Mouse (Mus musculus) midbrain, embryonic 11.5 days (tissue): Measurements from ENCODE around the gene Gpkow. TPM values are rescaled to one million over a fixed set of nuclear protein-coding genes. Genes with fewer than 3 reads are reported as not detected.
A peak's percentile ranks its signal among the peaks of the same experiment; 100 is the strongest.
"Not testable (repeated sequence)": the region's sequence is repeated elsewhere in the genome, so short reads cannot be mapped to it uniquely, and the experiment has no call there.

Source experiments
- ATAC-seq: fragments of 200-750 bp; cut with Nextera tagmentation; 2 replicates; pipeline ENCODE4 v1.8.0; 2017; ENCODE audit warnings: moderate TSS enrichment, moderate library complexity; ENCODE audit not compliant: low FRiP score
- DNase-seq: peaks from one replicate; pipeline ENCODE4 v3.0.0; 2015; ENCODE audit warnings: low spot score; ENCODE audit errors: missing footprints
- H3K27ac ChIP-seq: fragments of 300-500 bp; sonication (generic); 2 replicates; pipeline ENCODE4 v1.5.1; 2014; ENCODE audit warnings: low read depth, low read length
- H3K27me3 ChIP-seq: fragments of 300-500 bp; sonication (generic); 2 replicates; pipeline ENCODE4 v1.6.1; 2014; ENCODE audit warnings: mild to moderate bottlenecking, low read length, moderate library complexity, mixed read lengths; ENCODE audit not compliant: control insufficient read depth, insufficient read depth
- H3K36me3 ChIP-seq: fragments of 300-500 bp; sonication (generic); 2 replicates; pipeline ENCODE4 v1.6.1; 2014; ENCODE audit warnings: mild to moderate bottlenecking, low read length, moderate library complexity, mixed read lengths; ENCODE audit not compliant: control insufficient read depth, insufficient read depth
- H3K4me1 ChIP-seq: fragments of 300-500 bp; sonication (generic); 2 replicates; pipeline ENCODE4 v1.6.1; 2014; ENCODE audit warnings: low read length; ENCODE audit not compliant: control insufficient read depth, insufficient read depth
- H3K4me2 ChIP-seq: fragments of 300-500 bp; sonication (generic); 2 replicates; pipeline ENCODE4 v1.6.1; 2014; ENCODE audit warnings: mild to moderate bottlenecking, moderate library complexity
- H3K4me3 ChIP-seq: fragments of 300-500 bp; sonication (generic); 2 replicates; pipeline ENCODE4 v1.5.1; 2014; ENCODE audit warnings: low read depth, low read length
- H3K9ac ChIP-seq: fragments of 300-500 bp; sonication (generic); 2 replicates; pipeline ENCODE4 v1.6.1; 2014; ENCODE audit warnings: low read length
- H3K9me3 ChIP-seq: fragments of 300-500 bp; sonication (generic); 2 replicates; pipeline ENCODE4 v1.6.1; 2016; ENCODE audit warnings: low read length; ENCODE audit not compliant: control insufficient read depth
- WGBS: fragments of 180-500 bp; shearing (Covaris S2); extraction: QIAGEN DNeasy Blood & Tissue Kit; methylation state at CpG from one replicate; pipeline ENCODE4 v1.1.7; 2014; 5-methylcytosine and 5-hydroxymethylcytosine counted together
- polyA plus RNA-seq: library from polyadenylated mRNA; unstranded; fragments of >200 nt; fragmentation: Nextera tagmentation; extraction: Ambion mirVana; gene quantifications from 2 replicates; pipeline ENCODE4 v1.2.1, GENCODE M21; 2014

Gpkow gene
- polyA plus RNA-seq, 1 experiment from 2014 or later = 44.4 TPM

- Histone ChIP-seq H3K9ac (0 out of 2 replicates have a peak overlapping the region, but pooled peaks have one; percentile 30), H3K4me2 (peak overlapping the region; percentile 42), H3K9me3 (no peaks in the 10 kb centered on the region), H3K27me3 (no peaks in the 10 kb centered on the region), H3K36me3 (no peaks in the 10 kb centered on the region), H3K4me3 (peak overlapping the region; percentile 14), H3K27ac (no peak overlapping the region), H3K4me1 (no peaks in the 10 kb centered on the region)
- 15% methylated on average over 27 of the region's 27 CpGs for WGBS
- DNase-seq (peak; percentile 100), ATAC-seq (peak; percentile 93)
Observed at GRCm38 (mm10) chrX:7679405-7680056, 17.4 kb upstream of the Gpkow start.

- 0 out of 2 replicates have a peak overlapping the region, but pooled peaks have one; percentile 30 for H3K9ac ChIP-seq
- no peak for DNase-seq
- peak; percentile 11; the same call in 1 of the 2 replicates for ATAC-seq
- no peaks in the 10 kb centered on the region for H3K27me3 ChIP-seq
- H3K9me3 ChIP-seq = no peaks in the 10 kb centered on the region
- H3K36me3 ChIP-seq = no peaks in the 10 kb centered on the region
- peak overlapping the region; percentile 42 for H3K4me2 ChIP-seq
- peak overlapping the region; percentile 14 for H3K4me3 ChIP-seq
- no peaks in the 10 kb centered on the region for H3K4me1 ChIP-seq
- no peak overlapping the region for H3K27ac ChIP-seq
- 30% methylated on average over 12 of the region's 12 CpGs for WGBS
Observed at GRCm38 (mm10) chrX:7680057-7680412, 16.9 kb upstream of the Gpkow start.

GRCm38 (mm10) chrX:7680864-7681263, 16.1 kb upstream of the Gpkow start, which contains the start of gene Magix:
Magix (minus strand) TSS chrX:7681251.
- Histone ChIP-seq H3K4me1 (no peaks in the 10 kb centered on the region), H3K4me2 (peak within 1 kb of the TSS; percentile 42), H3K9ac (0 out of 2 replicates have a peak within 1 kb of the TSS, but pooled peaks have one; percentile 30), H3K27me3 (no peaks in the 10 kb centered on the region), H3K9me3 (no peaks in the 10 kb centered on the region), H3K27ac (no peak within 1 kb of the TSS), H3K4me3 (peak within 1 kb of the TSS; percentile 14; the same call in 1 of the 2 replicates), H3K36me3 (no peaks in the 10 kb centered on the region)
- no peak for DNase-seq
- WGBS = 71% methylated on average over 14 of the region's 14 CpGs
- no peak for ATAC-seq

- Histone ChIP-seq H3K4me1 (no peaks in the 10 kb centered on the region), H3K9ac (no peak overlapping the region), H3K4me2 (no peak overlapping the region), H3K9me3 (no peaks in the 10 kb centered on the region), H3K36me3 (no peaks in the 10 kb centered on the region), H3K4me3 (no peak overlapping the region), H3K27ac (no peak overlapping the region), H3K27me3 (no peaks in the 10 kb centered on the region)
- no peak for DNase-seq
- WGBS = 97% methylated on average over 2 of the region's 2 CpGs
- no peak for ATAC-seq
Observed at GRCm38 (mm10) chrX:7688321-7688720, 8.6 kb upstream of the Gpkow start.

- H3K36me3 ChIP-seq = no peaks in the 10 kb centered on the region
- no peaks in the 10 kb centered on the region for H3K4me1 ChIP-seq
- ATAC-seq (no peak), DNase-seq (no peak)
- no peaks in the 10 kb centered on the region for H3K27me3 ChIP-seq
- no peak overlapping the region for H3K27ac ChIP-seq
- H3K4me2 ChIP-seq = no peak overlapping the region
- no peak overlapping the region for H3K4me3 ChIP-seq
- H3K9ac ChIP-seq = no peak overlapping the region
- H3K9me3 ChIP-seq = no peaks in the 10 kb centered on the region
- WGBS = 51% methylated on average over 3 of the region's 3 CpGs
Observed at GRCm38 (mm10) chrX:7690486-7690885, 6.4 kb upstream of the Gpkow start.

- H3K4me3 ChIP-seq = no peak overlapping the region
- ATAC-seq = no peak
- WGBS = 44% methylated on average over 4 of the region's 4 CpGs
- no peak overlapping the region for H3K4me2 ChIP-seq
- H3K4me1 ChIP-seq = no peaks in the 10 kb centered on the region
- H3K9ac ChIP-seq = no peak overlapping the region
- no peaks in the 10 kb centered on the region for H3K36me3 ChIP-seq
- no peak overlapping the region for H3K27ac ChIP-seq
- no peak for DNase-seq
- H3K27me3 ChIP-seq = no peaks in the 10 kb centered on the region
- no peaks in the 10 kb centered on the region for H3K9me3 ChIP-seq
Observed at GRCm38 (mm10) chrX:7692862-7693261, 4.1 kb upstream of the Gpkow start.

- H3K36me3 ChIP-seq = no peaks in the 10 kb centered on the region
- H3K9me3 ChIP-seq = no peaks in the 10 kb centered on the region
- ATAC-seq (peak; percentile 60; the same call in 1 of the 2 replicates), DNase-seq (no peak)
- WGBS = 48% methylated on average over 6 of the region's 6 CpGs
- H3K9ac ChIP-seq = no peak overlapping the region
- H3K27ac ChIP-seq = no peak overlapping the region
- no peaks in the 10 kb centered on the region for H3K27me3 ChIP-seq
- H3K4me2 ChIP-seq = no peak overlapping the region
- no peak overlapping the region for H3K4me3 ChIP-seq
- no peaks in the 10 kb centered on the region for H3K4me1 ChIP-seq
Observed at GRCm38 (mm10) chrX:7696520-7696919, 411 bp upstream of the Gpkow start.

- not testable (repeated sequence) for H3K36me3 ChIP-seq, DNase-seq, H3K27ac ChIP-seq, H3K27me3 ChIP-seq, H3K4me1 ChIP-seq, H3K9me3 ChIP-seq, ATAC-seq
- peak overlapping the region; percentile 18 for H3K4me3 ChIP-seq
- H3K4me2 ChIP-seq = peak overlapping the region; percentile 29; the same call in 1 of the 2 replicates
- peak overlapping the region; percentile 2; the same call in 1 of the 2 replicates for H3K9ac ChIP-seq
- WGBS = 29% methylated on average over 5 of the region's 12 CpGs
Observed at GRCm38 (mm10) chrX:7713764-7714134, 16.8 kb downstream of the Gpkow start.

- WGBS = 15% methylated on average over 23 of the region's 60 CpGs
- H3K27ac ChIP-seq, H3K36me3 ChIP-seq, H3K9me3 ChIP-seq, H3K4me1 ChIP-seq, H3K27me3 ChIP-seq: not testable (repeated sequence)
- DNase-seq (peak; percentile 93), ATAC-seq (peak; percentile 96)
- Histone ChIP-seq H3K4me2 (peak within 1 kb of the TSS; percentile 29; the same call in 1 of the 2 replicates), H3K4me3 (peak within 1 kb of the TSS; percentile 18), H3K9ac (peak within 1 kb of the TSS; percentile 2; the same call in 1 of the 2 replicates)
Observed at GRCm38 (mm10) chrX:7714135-7714899, 17.4 kb downstream of the Gpkow start, which contains the start of gene Wdr45. Wdr45 (plus strand) TSS chrX:7714333.
